Mouse (Mus musculus): ENCODE data around the gene Ccdc47.

The Ccdc47 gene

DNA sequence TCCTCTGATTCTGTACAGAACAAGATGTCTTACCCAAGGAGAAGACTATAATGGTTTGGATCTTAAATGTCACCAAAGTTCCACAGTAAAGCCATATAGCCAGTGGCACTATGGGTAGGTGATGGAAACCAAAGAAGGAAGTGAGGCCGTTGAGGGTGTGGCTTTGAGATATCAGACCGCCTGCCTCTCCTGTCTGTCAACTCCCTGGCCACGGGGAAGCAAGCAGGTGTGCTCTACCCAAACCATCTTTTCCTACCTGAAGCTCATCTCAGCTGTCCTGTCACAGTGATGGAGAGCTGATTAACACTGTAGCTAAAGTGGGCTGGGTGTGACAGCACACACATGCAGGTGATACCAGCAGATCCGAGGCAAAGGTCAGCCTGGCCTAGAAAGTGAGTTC, 17.9 kb downstream of the Ccdc47 start:
- peak; percentile 12 for DNase-seq (ENCODE audit: low read depth, low spot score)

DNA sequence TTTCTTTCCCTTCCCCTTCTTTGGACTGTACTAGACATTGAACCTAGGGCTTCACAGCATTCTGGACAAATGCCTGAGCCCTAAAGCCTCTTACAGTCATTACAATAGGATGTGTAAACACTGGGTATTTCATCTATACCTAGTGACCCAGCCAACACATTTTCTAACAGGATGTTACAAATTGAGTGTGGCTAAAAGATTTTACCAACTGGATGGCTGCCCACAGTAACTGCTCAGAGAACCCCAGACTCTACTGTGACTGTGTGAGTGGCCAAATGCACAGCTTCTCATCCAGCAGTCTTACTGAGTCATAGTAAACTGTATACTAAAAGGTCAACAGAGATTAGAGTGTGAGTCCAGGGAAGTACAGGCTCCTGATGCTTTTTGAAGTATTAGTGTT, 20.8 kb downstream of the Ccdc47 start:
- peak; percentile 5 for DNase-seq (ENCODE audit: low read depth, low spot score)

DNA sequence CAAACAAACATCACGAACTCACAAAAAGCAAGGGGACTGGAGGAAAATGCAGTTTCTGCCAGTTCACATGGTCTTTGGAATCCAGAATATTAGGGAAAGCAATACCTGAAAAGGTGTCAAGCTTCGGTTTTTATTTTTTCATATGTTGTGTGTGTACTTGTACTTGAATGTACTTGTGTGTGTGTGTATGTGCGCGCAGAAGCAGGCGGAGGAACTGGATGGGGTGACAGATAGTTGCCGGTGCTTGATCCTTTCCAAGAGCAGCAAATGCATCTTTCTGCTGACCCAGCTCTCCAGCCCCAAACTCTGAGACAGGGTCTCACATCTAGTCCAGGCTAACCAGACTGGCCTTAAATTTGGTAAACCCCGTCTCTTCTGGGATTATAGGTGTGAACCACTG, 21.3 kb downstream of the Ccdc47 start:
- DNase-seq (ENCODE audit: low read depth, low spot score) = no peak

DNA sequence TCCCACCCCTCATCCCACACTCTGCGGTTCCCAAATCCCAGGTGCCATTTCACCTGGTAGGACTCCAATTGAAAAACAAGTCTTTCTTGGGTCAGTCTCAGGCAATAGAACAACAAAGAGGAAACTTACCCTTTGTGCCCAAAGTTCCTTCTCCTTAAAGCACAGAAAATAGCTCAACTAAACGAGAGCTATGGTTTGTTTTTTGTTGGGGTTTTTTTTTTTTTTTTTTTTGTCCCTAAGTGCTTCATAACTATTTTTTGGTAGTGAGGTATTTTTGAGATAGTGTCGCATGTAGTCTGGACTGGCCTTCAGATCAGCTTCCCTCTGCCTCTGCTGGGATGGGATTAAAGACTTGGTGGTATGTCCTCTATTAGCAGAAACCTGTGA, 22.0 kb downstream of the Ccdc47 start:
- no peak for DNase-seq (ENCODE audit: low read depth, low spot score)

DNA sequence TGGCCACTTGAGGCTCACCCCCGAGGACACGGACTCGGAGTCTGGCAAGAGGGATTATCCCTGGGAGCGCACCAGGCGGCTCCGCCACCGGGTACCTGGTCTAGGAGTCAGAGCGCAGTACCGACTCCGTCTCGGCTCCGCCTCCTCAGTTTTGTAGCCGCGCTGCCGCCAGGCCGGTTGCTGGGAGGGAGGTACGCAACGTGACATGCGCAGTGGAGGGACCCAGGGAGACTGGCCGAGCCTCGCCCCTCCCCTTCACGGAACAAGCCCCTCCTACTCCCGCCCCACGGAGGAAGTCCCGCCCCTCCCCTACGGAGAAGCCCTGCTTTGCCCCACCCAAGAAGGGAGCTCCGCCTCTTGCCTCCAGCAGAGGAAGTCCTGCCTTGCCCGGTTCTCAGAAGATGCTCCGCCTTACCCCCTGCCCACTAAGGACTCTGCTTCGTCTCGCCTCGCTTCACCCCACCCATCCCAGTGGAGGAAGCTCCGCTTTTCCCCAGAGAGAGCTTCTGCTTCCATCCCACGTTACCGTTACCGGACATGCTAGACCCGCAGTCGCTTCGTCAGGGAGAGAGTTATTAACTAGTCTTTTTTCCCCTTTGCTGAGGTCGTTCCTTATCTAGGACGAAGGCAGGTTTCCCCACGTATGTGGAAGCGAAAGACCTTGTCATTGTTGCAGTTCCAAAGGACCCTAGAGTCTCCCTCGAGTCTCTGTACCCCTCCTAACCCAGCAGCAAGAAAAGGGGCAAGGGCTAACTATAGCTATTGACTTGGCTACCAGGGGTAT, 22.6 kb downstream of the Ccdc47 start:
- DNase-seq (ENCODE audit: low read depth, low spot score) = peak; percentile 99

DNA sequence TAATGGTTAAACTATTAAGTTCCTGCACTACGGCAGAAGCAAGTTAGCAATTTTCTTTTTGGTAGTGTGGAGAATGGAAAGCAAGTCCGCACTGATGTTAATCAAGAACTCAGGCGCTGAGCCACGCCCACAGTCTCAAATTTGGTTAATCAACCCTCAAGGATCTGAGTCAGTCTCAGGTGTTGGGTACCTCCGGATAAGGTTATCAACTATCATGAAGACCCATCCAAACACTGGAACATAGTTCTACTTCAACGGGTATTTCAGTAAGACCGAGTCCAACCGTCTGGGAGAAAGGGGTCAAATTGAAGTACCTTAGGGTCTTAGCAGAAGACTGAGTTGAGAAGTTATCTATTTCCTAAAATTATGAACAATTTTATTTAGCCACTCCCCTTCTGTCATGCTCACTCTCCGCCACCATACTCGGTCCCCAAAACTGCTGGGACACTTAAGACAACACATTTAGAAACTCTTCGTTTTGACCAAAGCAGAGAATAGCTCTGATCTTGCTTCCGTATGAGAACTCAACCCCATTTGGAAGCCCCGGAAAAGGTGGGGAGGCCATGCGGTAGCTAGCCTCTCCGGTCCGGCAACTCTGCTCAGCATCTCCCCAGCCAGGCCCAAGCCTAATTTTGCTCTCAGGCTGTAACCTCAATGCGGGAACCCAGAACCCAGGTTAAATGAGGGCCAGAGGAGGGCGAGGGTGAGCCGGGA, 23.3 kb downstream of the Ccdc47 start:
- peak; percentile 85 for DNase-seq (ENCODE audit: low read depth, low spot score)

DNA sequence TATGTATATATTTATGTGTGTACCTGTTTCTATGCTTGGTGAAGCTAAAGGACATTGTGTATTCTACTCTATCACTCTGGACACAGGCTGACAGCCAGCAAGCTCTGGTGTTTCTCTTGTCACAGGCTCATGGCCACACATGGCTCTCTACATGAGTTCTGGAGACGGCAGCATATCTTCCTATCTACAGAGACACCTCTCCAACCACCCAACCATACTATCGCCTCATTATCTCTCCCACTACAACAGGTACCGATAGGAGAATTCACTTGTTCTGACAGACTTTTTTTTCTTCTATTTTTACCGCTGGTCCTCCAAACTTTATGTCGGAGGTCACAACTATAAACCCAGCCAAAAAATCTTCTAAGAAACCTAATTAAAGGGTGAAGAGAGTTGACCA, 23.9 kb downstream of the Ccdc47 start:
- DNase-seq (ENCODE audit: low read depth, low spot score) = no peak

DNA sequence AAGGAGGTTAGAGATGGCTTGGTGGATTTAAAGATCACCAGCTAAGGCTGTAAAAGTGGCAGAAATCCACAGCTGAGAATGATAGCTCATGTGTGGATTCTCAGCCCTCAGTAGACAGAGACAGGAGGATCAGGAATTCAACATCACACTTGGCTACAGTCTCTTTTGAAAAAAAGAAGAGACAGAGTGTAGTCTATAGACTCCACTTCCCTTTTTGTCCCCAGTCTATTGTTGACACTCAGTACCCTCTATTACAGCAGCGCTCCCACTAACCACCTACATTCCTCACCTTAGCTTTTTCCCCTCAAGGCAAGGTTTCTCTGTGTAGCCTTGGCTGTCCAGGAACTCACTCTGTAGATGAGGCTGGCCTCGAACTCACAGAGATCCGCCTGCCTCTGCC, 24.4 kb downstream of the Ccdc47 start:
- peak; percentile 19 for DNase-seq (ENCODE audit: low read depth, low spot score)

DNA sequence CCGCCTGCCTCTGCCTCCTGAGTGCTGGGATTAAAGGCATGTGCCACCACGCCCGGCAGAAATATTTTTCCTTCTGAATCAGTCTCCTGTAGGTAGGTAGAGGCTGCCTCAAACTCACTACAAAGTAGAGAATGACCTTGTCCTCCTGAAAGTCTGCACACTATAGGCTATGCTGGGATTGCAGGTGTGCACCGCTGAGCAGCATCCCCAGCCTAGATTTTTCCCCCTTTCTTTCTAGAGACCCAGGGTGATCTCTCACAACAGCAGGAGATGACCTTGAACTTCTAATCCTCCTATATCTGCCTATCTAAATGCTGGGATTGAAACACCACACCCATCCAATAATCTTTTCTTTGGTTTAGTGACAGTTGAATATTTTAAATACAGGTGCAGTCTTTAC, 28.8 kb downstream of the Ccdc47 start:
- DNase-seq (ENCODE audit: low read depth, low spot score) = no peak

DNA sequence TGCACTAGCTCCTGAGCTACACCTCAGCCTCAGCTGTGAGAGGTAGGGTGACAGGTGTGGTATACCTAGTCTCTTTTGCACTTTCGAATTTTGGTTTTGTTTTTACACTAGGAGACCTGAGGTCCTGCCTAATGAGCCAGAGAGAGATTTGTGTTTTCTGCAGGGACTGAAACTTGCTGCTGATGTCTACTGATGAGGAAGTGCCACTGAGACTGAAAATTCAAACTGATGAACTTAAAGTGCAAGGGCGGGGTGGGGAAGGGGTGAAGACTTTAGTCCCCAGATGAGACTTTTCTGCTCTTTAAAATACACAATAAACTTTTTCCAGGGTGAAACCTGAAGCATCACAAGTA, 35.7 kb downstream of the Ccdc47 start:
- peak; percentile 88 for DNase-seq (ENCODE audit: low read depth, low spot score)

DNA sequence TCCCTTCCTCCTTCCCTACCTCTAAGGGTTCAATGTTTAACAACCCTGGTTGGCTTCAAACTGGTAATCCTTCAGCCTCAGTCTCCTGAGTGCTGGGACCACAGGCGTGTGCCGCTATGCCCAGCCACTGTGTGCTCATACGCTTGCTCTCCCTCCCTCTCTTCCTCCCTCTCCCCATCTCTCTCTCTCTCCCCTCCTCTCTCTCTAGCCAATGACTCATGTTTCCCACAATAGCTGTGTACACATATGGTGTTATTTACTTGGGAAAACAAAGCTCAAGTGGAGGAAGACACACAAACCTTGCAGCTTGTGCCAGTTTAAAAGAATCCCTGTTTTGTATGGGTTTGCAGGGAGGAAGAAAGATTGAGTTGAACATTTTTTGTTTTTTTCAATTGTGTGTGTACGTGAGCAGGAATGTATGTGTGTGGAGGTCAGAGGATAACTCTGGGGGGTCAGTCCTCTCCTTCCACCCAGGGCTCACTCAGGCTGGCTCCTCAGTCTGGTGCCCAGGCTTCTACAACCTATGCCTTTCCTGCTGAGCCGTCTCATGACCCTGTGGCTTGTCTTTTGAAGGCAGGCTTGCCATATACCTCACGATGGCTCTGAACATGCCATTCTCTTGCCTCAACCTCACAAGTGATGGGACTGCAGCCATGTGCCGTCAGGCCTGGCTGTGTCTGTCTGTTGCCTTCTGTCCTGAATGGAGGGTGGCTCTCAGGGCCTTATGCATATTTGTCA, 36.3 kb downstream of the Ccdc47 start:
- DNase-seq (ENCODE audit: low read depth, low spot score) = no peak

DNA sequence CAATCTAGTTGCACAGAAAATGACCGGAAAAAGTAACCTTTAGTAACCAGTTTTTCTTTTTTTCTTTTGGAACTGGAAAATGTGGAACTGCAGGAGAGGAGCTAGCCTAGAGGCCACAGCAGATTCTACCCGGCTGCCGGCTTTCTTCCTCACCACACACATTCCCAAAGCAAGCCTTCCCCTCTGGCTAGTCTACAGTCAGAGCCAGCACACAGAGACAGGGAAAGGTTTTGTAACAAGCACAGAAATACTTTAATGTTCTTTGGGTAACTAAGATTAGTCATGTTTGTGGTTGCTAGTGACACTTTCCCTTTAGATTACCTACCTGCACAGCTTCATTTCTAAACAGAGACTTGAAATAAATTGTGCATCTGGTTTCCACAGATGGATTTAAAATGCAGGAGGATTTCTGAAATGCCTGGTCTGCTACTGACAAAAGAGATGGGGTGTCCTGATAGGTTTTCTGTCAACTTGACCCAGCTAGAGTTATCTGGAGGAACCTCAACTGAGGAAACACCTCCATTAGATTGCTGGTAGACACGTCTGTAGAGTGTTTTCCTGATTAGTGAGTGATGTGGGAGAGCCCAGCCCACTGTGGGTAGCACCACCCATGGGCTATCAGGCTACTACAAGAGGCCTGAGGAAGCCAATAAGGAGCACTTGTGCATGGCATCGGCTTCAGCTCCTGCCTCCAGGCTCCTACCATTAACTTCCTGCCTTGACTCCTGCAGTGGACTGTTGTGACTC, 37.9 kb downstream of the Ccdc47 start:
- no peak for DNase-seq (ENCODE audit: low read depth, low spot score)

DNA sequence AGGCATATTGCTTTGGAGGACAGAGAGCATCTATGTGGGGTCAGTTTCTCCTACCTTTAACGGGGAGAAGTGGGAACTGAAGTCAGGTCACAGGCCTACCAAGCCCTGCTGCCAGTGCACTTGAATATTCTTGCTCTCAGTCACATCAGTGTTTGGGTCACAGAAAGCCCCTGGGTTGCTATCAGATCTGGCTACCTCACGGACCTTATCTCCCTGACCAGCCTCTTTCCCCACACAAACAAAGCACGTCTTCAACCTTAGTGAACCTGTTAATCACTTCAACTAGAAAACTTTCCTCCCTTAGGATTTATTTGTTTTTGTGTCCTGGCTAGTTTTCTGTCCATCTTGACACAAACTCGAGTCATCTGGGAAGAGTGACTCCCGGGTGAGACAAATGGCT, 39.8 kb downstream of the Ccdc47 start:
- DNase-seq (ENCODE audit: low read depth, low spot score) = no peak

DNA sequence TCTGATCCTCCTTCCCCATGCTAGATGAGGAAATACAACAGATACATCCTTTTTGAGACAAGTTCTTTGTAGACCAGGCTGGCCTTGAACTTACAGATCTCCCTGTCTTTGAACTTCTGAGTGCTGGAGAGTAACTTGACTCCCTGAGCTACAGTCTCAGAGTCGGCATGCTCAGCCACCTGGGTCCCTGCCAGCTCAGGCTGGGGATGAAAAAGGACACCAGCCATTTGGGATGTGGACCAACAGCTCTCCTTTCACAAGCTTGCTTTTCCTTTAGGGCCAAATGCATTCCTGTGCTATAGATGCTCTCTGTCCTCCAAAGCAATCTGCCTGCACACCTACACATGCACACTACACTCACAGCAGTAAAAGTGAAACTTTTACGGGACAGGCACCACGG, 41.1 kb downstream of the Ccdc47 start:
- DNase-seq (ENCODE audit: low read depth, low spot score) = no peak

DNA sequence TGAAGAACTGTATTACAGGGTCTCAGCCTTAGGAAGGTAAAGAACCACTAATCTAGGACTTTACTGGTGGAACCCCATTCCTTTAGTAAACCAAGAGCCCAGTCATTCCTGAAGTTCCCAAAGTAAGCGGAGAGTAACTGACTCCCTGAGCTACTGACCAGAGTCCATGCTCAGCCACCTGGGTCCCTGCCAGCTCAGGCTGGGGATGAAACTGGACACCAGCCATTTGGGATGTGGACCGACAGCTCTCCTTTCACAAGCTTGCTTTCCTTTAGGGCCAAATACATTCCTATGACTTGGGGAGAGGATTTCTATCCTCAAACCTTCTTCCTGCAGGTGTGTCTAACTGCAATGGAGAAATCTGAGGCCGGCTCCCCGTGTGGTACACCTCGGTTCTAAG, 41.8 kb downstream of the Ccdc47 start:
- no peak for DNase-seq (ENCODE audit: low read depth, low spot score)

DNA sequence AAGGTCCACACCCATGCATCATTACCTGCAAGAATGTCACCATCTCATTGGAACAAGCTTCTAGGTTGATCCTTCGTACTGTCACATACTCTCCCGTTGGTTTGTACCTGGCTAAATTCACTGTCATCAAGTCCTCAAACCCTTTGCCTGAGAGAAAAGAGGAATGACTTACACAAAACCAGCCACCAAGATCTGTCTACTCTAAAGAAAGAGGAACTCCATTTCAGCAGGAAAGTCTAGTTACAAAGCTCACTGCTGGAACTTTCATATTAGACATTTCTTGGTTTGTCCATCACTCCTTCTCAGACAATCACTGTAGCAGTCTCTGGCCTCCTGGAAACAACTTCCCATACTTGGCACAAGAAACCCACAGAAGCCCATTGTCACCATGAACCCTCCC, 42.9 kb downstream of the Ccdc47 start:
- DNase-seq (ENCODE audit: low read depth, low spot score) = no peak

DNA sequence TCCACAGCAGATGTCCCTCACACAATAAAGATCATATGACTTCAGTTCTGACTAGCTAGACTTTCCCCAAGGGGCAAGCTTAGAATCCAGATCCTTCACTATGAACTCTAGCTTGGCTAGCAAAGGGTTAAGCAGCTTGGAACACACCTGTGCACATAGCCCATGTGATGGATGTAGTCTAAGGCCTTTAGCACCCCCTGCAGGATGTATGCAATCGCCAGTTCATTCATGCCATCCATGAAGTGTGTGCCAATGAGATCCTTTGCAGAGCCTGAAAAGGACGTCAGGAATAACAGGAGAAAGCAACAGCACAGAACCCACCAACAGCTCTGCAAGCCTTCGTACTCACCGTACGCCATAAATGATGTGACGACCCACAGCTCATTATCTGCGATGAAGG, 45.3 kb downstream of the Ccdc47 start:
- DNase-seq (ENCODE audit: low read depth, low spot score) = peak; percentile 56

DNA sequence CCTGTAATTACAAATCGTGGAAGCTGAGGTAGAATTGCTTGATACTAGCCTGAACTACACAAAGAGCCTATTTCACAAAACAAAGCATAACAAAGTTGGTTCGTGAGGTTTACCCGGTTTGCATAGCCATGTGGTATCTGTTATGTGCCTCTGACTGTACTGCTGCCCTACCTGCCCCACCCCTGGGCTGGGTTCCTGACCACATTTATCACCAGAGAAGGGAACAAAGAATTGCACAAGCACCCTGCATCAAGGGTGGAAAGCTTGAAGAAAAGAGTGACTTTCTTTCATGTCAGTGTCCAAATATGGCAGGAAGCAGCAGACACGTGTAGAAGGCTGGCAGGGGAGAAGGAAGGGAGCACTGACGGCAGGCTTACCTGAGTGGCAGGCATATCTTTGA, 48.7 kb downstream of the Ccdc47 start:
- DNase-seq (ENCODE audit: low read depth, low spot score) = no peak

DNA sequence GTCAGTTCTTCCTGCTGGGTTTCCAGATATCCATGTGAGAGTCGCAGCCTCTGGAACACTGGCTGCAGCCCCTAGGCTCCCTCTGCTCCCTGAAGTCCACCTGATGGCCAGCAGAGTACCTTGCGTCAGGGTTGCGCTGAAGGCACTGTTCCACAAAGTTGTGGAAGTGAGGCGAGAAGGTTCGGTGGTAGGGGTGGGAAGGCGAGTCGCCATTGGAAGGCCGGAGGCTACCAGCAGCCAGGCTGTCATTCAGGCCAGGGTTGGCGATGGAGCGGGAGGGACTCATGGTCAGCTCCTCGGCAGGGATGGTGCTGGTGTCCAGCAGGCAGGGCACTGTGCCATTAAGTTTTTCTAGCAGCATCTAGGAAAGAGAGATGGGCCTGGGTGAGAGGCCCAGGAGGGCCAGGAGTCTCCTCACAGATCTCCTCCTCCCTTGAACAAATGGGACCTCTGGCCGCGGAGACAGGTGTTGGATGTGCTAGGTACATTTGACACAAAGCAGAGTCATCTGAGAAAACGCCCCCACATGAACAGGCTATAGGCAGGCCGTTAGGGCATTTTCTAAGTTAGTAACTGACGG, 51.5 kb downstream of the Ccdc47 start:
- no peak for DNase-seq (ENCODE audit: low read depth, low spot score)

DNA sequence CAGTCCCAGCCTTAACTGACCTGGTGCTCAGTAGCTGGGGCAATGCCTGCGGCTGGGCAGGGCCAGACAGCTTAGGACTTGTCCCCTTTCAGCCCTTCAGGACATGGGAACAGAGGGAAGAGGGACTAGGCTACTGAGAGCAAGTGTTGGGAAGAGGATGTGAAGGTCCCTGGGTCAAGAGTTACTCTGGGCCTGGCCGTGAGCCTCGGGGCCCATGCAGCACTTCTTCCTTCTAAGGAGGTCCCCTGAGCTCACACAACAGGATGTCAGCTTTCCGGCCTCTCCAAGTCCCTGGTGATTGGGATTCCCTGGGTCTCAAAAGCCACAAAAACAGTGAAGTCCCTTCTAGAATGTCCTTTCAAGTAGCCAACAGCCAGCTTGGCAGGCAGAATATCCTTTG, 52.6 kb downstream of the Ccdc47 start:
- DNase-seq (ENCODE audit: low read depth, low spot score) = no peak

DNA sequence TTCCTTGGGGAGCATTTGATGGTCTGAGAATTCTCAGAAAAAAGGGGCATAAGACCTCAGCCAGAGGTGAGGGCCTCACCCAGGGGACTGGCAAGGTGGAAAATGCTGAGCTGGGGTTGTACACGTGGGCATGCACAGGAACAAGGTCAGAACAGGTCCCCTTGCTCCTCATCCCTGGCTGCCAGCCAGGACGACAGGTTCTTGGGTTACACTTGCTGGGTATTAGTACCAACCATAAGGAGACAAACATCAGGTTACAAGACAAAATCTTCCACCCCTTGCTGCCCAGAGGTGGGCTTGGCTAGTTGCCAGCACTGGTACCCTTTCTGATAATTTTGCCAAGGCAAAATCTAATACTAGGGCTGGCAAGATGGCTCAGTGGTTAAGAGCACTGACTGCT, 53.9 kb downstream of the Ccdc47 start:
- DNase-seq (ENCODE audit: low read depth, low spot score) = no peak

Measured in A20 (cell line).